Mouse (Mus musculus) limb, embryonic 10.5 days (tissue): ENCODE measurements around the gene Met. TPM values are rescaled to one million over a fixed set of nuclear protein-coding genes. Genes with fewer than 3 reads are reported as not detected.
A peak's percentile ranks its signal among the peaks of the same experiment; 100 is the strongest.

ENCODE experiments used
- DNase-seq: peaks from one replicate; pipeline ENCODE4 v3.0.0-alpha.2; 2017; ENCODE audit warnings: low spot score
- H3K27ac ChIP-seq: fragments of 300-500 bp; sonication (generic); 2 replicates; pipeline ENCODE4 v1.5.1; 2016; ENCODE audit warnings: mild to moderate bottlenecking
- H3K27me3 ChIP-seq: fragments of 300-500 bp; sonication (generic); 2 replicates; pipeline ENCODE4 v1.6.1; 2016; ENCODE audit warnings: low read depth, mild to moderate bottlenecking; ENCODE audit not compliant: poor library complexity, severe bottlenecking
- H3K36me3 ChIP-seq: fragments of 300-500 bp; sonication (generic); 2 replicates; pipeline ENCODE4 v1.6.1; 2016; ENCODE audit warnings: mild to moderate bottlenecking, moderate library complexity
- H3K4me1 ChIP-seq: fragments of 300-500 bp; sonication (generic); 2 replicates; pipeline ENCODE4 v1.6.1; 2016
- H3K4me3 ChIP-seq: fragments of 300-500 bp; sonication (generic); 2 replicates; pipeline ENCODE4 v1.5.1; 2016; ENCODE audit warnings: mild to moderate bottlenecking, moderate library complexity
- H3K9me3 ChIP-seq: fragments of 300-500 bp; sonication (generic); replicated peaks from 2 replicates; pipeline ENCODE4 v1.6.1; 2016; ENCODE audit warnings: mild to moderate bottlenecking
- WGBS: fragments of 180-500 bp; shearing (Covaris S2); methylation state at CpG from one replicate; pipeline ENCODE4 v1.1.7; 2016; 5-methylcytosine and 5-hydroxymethylcytosine counted together
- polyA plus RNA-seq: library from polyadenylated mRNA; unstranded; fragments of >200 nt; fragmentation: Nextera tagmentation; extraction: Ambion mirVana; gene quantifications from 2 replicates; pipeline ENCODE4 v1.2.1, GENCODE M21; 2016

The Met gene
- 8.4 and 11.5 TPM in 2 replicates for polyA plus RNA-seq

- no peaks in the 10 kb centered on the region for H3K9me3 ChIP-seq
- under 1% methylated on average over 75 of the region's 78 CpGs for WGBS
- H3K4me1 ChIP-seq: peaks cover 13% of the 10 kb centered on the region
- H3K4me3 ChIP-seq: peak within 1 kb of the TSS; percentile 78
- no peaks in the 10 kb centered on the region for H3K36me3 ChIP-seq
- H3K27me3 ChIP-seq: peaks cover 55% of the 10 kb centered on the region
- H3K27ac ChIP-seq: peak within 1 kb of the TSS; percentile 82
- DNase-seq: peak; percentile 71
These were observed at the start of gene Met for GRCm38 (mm10) chr6:17463434-17464280. Gene Met (plus strand): TSS chr6:17463800.

- no peaks in the 10 kb centered on the region for H3K9me3 ChIP-seq
- H3K36me3 ChIP-seq: no peaks in the 10 kb centered on the region
- H3K4me3 ChIP-seq: no peak overlapping the region
- DNase-seq: no peak
- no peak overlapping the region for H3K27ac ChIP-seq
- 78% methylated on average over 7 of the region's 7 CpGs for WGBS
- H3K4me1 ChIP-seq: no peaks in the 10 kb centered on the region
- H3K27me3 ChIP-seq: no peaks in the 10 kb centered on the region
These were observed 45.4 kb upstream of the Met start for GRCm38 (mm10) chr6:17418226-17418625.

- Histone ChIP-seq H3K36me3 (no peaks in the 10 kb centered on the region), H3K9me3 (no peaks in the 10 kb centered on the region), H3K4me3 (no peak overlapping the region), H3K27ac (no peak overlapping the region), H3K27me3 (no peaks in the 10 kb centered on the region), H3K4me1 (no peaks in the 10 kb centered on the region)
- no peak for DNase-seq
- WGBS: 98% methylated on average over 1 of the region's 1 CpGs
These were observed 41.2 kb upstream of the Met start for GRCm38 (mm10) chr6:17422432-17422831.

GRCm38 (mm10) chr6:17429041-17429440, 34.6 kb upstream of the Met start:
- Histone ChIP-seq H3K4me1 (no peaks in the 10 kb centered on the region), H3K27me3 (no peaks in the 10 kb centered on the region), H3K9me3 (no peaks in the 10 kb centered on the region), H3K4me3 (no peak overlapping the region), H3K27ac (no peak overlapping the region), H3K36me3 (no peaks in the 10 kb centered on the region)
- 68% methylated on average over 3 of the region's 3 CpGs for WGBS
- DNase-seq: no peak

- Histone ChIP-seq H3K4me3 (no peak overlapping the region), H3K36me3 (no peaks in the 10 kb centered on the region), H3K4me1 (no peaks in the 10 kb centered on the region), H3K27ac (no peak overlapping the region), H3K9me3 (no peaks in the 10 kb centered on the region), H3K27me3 (no peaks in the 10 kb centered on the region)
- DNase-seq: no peak
- 81% methylated on average over 3 of the region's 3 CpGs for WGBS
These were observed 34.0 kb upstream of the Met start for GRCm38 (mm10) chr6:17429611-17430010.

GRCm38 (mm10) chr6:17443311-17443710, 20.3 kb upstream of the Met start:
- no peak overlapping the region for H3K4me3 ChIP-seq
- H3K9me3 ChIP-seq: no peaks in the 10 kb centered on the region
- no peaks in the 10 kb centered on the region for H3K27me3 ChIP-seq
- no peaks in the 10 kb centered on the region for H3K36me3 ChIP-seq
- no peaks in the 10 kb centered on the region for H3K4me1 ChIP-seq
- H3K27ac ChIP-seq: no peak overlapping the region
- no peak for DNase-seq
- 91% methylated on average over 4 of the region's 4 CpGs for WGBS

GRCm38 (mm10) chr6:17451305-17451704, 12.3 kb upstream of the Met start:
- WGBS: 50% methylated on average over 5 of the region's 5 CpGs
- no peak for DNase-seq

GRCm38 (mm10) chr6:17455116-17455515, 8.5 kb upstream of the Met start:
- H3K9me3 ChIP-seq: no peaks in the 10 kb centered on the region

More at GRCm38 (mm10) chr6:17451305-17451704, 12.3 kb upstream of the Met start:
- no peaks in the 10 kb centered on the region for H3K27me3 ChIP-seq
- no peak overlapping the region for H3K4me3 ChIP-seq
- no peak overlapping the region for H3K27ac ChIP-seq
- H3K4me1 ChIP-seq: no peaks in the 10 kb centered on the region
- no peaks in the 10 kb centered on the region for H3K9me3 ChIP-seq
- no peaks in the 10 kb centered on the region for H3K36me3 ChIP-seq

GRCm38 (mm10) chr6:17459561-17459960, 4.0 kb upstream of the Met start:
- no peak for DNase-seq
- Histone ChIP-seq H3K36me3 (no peaks in the 10 kb centered on the region), H3K9me3 (no peaks in the 10 kb centered on the region), H3K4me3 (no peak overlapping the region), H3K27ac (no peak overlapping the region), H3K27me3 (peaks cover 33% of the 10 kb centered on the region), H3K4me1 (peaks cover 13% of the 10 kb centered on the region)
- 79% methylated on average over 6 of the region's 6 CpGs for WGBS

More at GRCm38 (mm10) chr6:17455116-17455515, 8.5 kb upstream of the Met start:
- H3K4me1 ChIP-seq: no peaks in the 10 kb centered on the region
- DNase-seq: no peak
- H3K36me3 ChIP-seq: no peaks in the 10 kb centered on the region
- H3K27me3 ChIP-seq: no peaks in the 10 kb centered on the region
- WGBS: 93% methylated on average over 1 of the region's 1 CpGs
- no peak overlapping the region for H3K4me3 ChIP-seq
- no peak overlapping the region for H3K27ac ChIP-seq

GRCm38 (mm10) chr6:17461435-17461834, 2.2 kb upstream of the Met start:
- 78% methylated on average over 7 of the region's 7 CpGs for WGBS
- Histone ChIP-seq H3K27ac (no peak overlapping the region), H3K36me3 (no peaks in the 10 kb centered on the region), H3K27me3 (peaks cover 52% of the 10 kb centered on the region), H3K4me1 (peaks cover 13% of the 10 kb centered on the region), H3K9me3 (no peaks in the 10 kb centered on the region), H3K4me3 (no peak overlapping the region)
- DNase-seq: no peak

- DNase-seq: no peak
- peak overlapping the region; percentile 82 for H3K27ac ChIP-seq
- H3K9me3 ChIP-seq: no peaks in the 10 kb centered on the region
- H3K4me3 ChIP-seq: peak overlapping the region; percentile 78
- H3K4me1 ChIP-seq: peaks cover 13% of the 10 kb centered on the region
- WGBS: 12% methylated on average over 15 of the region's 15 CpGs
- peaks cover 55% of the 10 kb centered on the region for H3K27me3 ChIP-seq
- H3K36me3 ChIP-seq: no peaks in the 10 kb centered on the region
These were observed 853 bp downstream of the Met start for GRCm38 (mm10) chr6:17464281-17465025.

GRCm38 (mm10) chr6:17466526-17466925, 2.9 kb downstream of the Met start:
- Histone ChIP-seq H3K36me3 (no peaks in the 10 kb centered on the region), H3K27ac (no peak overlapping the region), H3K4me3 (peak overlapping the region; percentile 13; the same call in 1 of the 2 replicates), H3K4me1 (peaks cover 13% of the 10 kb centered on the region), H3K9me3 (no peaks in the 10 kb centered on the region), H3K27me3 (peaks cover 48% of the 10 kb centered on the region)
- DNase-seq: no peak
- 88% methylated on average over 3 of the region's 3 CpGs for WGBS

GRCm38 (mm10) chr6:17468993-17469392, 5.4 kb downstream of the Met start:
- WGBS: 98% methylated on average over 5 of the region's 5 CpGs
- H3K9me3 ChIP-seq: no peaks in the 10 kb centered on the region
- no peaks in the 10 kb centered on the region for H3K36me3 ChIP-seq
- peaks cover 27% of the 10 kb centered on the region for H3K27me3 ChIP-seq
- DNase-seq: no peak
- H3K27ac ChIP-seq: no peak overlapping the region
- H3K4me3 ChIP-seq: no peak overlapping the region
- peaks cover 5% of the 10 kb centered on the region; the same call in 1 of the 2 replicates for H3K4me1 ChIP-seq
